Mouse (Mus musculus): Measurements from ENCODE around the gene Nwd2. TPM values are rescaled to one million over a fixed set of nuclear protein-coding genes. Genes with fewer than 3 reads are reported as not detected.

Nwd2 gene
- polyA plus RNA-seq, 1 experiment from 2014 or later, result 16.6 TPM

- H3K4me1 ChIP-seq (replicated peaks), result no peaks in the 10 kb centered on the region
- H3K27ac ChIP-seq (replicated peaks), result no peak overlapping the region
- no peak overlapping the region for H3K4me2 ChIP-seq
- 93% methylated on average over 5 of the region's 5 CpGs for WGBS
- no peak overlapping the region for H3K9ac ChIP-seq
- no peaks in the 10 kb centered on the region for H3K9me3 ChIP-seq
- no peaks in the 10 kb centered on the region for H3K36me3 ChIP-seq
- no peak overlapping the region for H3K4me3 ChIP-seq
- H3K27me3 ChIP-seq, result no peaks in the 10 kb centered on the region
- no peak for ATAC-seq (ENCODE audit: low read depth)
These were observed 172.3 kb downstream of the Nwd2 start for GRCm38 (mm10) chr5:63821176-63821575.

DNA sequence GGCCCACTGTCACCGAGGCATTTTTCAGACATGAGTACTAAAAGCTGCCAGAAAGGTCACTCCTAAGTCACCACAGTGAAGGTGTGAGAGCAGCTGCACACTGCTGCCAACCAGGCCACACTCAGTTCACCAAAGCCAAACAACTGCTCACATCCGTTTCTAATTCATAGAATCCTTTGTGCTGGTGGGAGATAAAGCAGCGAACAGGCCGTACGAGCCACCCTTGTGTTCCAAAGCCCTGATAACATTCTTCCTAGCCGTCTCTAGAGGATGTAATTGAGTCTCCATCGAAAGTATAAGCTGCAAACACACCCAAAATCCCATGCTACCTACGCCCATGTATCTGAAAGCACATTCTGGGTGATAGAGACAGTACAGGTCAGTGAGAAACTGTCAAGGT is 173.0 kb downstream of the Nwd2 start:
- no peak overlapping the region for H3K4me2 ChIP-seq
- H3K27ac ChIP-seq (replicated peaks), result no peak overlapping the region
- WGBS, result 79% methylated on average over 8 of the region's 8 CpGs
- H3K36me3 ChIP-seq, result no peaks in the 10 kb centered on the region
- no peaks in the 10 kb centered on the region for H3K9me3 ChIP-seq
- H3K4me3 ChIP-seq, result no peak overlapping the region
- H3K27me3 ChIP-seq, result no peaks in the 10 kb centered on the region
- no peak overlapping the region for H3K9ac ChIP-seq
- ATAC-seq (ENCODE audit: low read depth), result no peak
- H3K4me1 ChIP-seq (replicated peaks), result no peaks in the 10 kb centered on the region

DNA sequence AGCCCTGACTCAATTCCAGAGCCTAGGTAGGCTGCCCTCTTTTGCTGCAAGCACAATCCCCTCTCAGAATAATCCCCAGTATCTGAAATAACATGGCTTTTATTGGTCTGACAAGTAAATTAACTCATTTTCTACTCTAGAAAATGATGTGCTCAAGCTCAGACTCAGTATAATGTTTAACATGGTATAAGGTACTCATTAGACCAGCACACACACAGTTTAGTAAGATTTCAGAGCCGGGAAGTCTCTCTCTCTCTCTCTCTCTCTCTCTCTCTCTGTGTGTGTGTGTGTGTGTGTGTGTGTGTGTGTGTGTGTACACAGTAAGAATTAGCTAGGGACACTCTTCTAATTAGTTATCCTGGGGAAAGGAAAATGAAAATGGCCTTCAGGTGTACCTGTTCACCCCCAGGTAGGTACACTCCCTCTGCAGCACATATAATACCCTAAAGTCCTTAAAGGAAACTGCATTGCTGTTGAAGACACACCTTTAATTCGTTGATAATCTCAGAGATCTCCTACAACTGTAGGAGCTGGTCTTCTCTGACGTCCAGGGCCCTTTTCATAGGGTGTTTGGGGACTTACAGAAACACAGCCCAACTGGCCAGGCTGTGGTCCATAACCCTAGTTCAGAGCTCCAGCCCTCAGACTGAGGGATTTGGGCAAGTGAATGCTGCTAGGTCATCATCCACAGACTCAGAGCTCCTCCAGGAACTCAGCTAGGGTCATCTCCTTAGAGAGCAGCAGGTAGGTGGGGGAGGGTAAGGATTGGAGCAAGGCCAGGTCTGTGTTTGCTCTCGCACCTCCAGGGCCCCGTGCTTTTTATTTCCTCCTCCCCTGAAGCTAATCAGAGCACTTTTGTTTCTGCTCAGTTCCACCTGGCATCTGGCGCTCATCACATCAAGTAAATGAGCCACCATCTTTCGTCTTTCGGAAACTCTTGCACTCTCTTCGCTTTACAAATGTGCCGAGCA is 174.7 kb downstream of the Nwd2 start:
- 0 out of 2 replicates have a peak, but pooled peaks cover 4% of the 10 kb centered on the region for H3K4me1 ChIP-seq (replicated peaks)
- no peak overlapping the region for H3K4me3 ChIP-seq
- ATAC-seq (ENCODE audit: low read depth), result no peak
- H3K27me3 ChIP-seq, result no peaks in the 10 kb centered on the region
- H3K9ac ChIP-seq, result no peak overlapping the region
- H3K9me3 ChIP-seq, result no peaks in the 10 kb centered on the region
- H3K27ac ChIP-seq (replicated peaks), result no peak overlapping the region
- no peak overlapping the region for H3K4me2 ChIP-seq
- WGBS, result 77% methylated on average over 10 of the region's 10 CpGs
- no peaks in the 10 kb centered on the region for H3K36me3 ChIP-seq

GRCm38 (mm10) chr5:63824599-63825350 is 175.9 kb downstream of the Nwd2 start:
- no peaks in the 10 kb centered on the region for H3K36me3 ChIP-seq
- no peak overlapping the region for H3K4me2 ChIP-seq
- ATAC-seq (ENCODE audit: low read depth), result no peak
- H3K27me3 ChIP-seq, result no peaks in the 10 kb centered on the region
- no peak overlapping the region for H3K4me3 ChIP-seq
- no peaks in the 10 kb centered on the region for H3K9me3 ChIP-seq
- H3K4me1 ChIP-seq (replicated peaks), result 0 out of 2 replicates have a peak, but pooled peaks cover 4% of the 10 kb centered on the region
- no peak overlapping the region for H3K9ac ChIP-seq
- no peak overlapping the region for H3K27ac ChIP-seq (replicated peaks)
- 91% methylated on average over 8 of the region's 8 CpGs for WGBS

DNA sequence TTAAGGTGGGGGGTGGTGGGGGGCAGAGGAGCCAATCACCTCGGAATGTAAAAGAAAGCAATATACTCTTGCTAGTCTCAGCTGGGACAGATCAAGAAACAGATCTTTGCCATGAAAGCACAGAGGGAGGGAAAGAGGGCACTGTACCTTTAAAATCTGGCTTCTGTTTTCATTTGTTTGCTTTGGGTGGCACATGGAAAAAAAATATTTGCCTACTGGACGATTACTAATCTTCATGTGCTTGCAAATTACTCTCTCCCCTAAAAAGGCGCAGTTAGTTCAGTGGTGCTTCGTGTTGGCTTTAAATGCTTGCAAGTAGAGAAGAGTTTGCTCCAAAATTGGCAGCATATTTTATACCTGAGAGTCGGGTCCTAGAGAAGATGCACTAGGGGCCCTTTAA is 177.0 kb downstream of the Nwd2 start:
- H3K4me3 ChIP-seq, result no peak overlapping the region
- 0 out of 2 replicates have a peak, but pooled peaks cover 4% of the 10 kb centered on the region for H3K4me1 ChIP-seq (replicated peaks)
- 83% methylated on average over 5 of the region's 5 CpGs for WGBS
- H3K9me3 ChIP-seq, result no peaks in the 10 kb centered on the region
- H3K27ac ChIP-seq (replicated peaks), result no peak overlapping the region
- H3K36me3 ChIP-seq, result no peaks in the 10 kb centered on the region
- H3K27me3 ChIP-seq, result no peaks in the 10 kb centered on the region
- ATAC-seq (ENCODE audit: low read depth), result no peak
- no peak overlapping the region for H3K9ac ChIP-seq
- no peak overlapping the region for H3K4me2 ChIP-seq

DNA sequence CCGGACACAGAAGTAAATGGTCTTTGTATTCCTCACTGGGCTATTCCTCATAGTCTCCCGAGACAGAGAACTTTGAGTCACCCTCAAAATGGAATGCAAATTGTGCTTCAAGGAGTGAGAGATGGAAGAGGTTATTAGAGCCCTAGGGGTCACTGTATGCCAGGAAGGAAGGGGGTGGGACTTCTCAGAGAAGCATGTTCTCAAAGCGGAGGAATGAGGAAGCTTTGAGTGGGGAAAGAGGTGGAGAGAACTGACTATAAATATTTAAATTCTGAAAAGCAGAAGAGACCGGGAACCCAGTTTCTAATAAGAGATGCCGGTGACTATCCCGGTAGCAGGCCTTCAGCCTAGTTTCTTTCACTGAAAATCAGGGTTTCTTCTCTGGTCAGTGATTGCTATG is 178.1 kb downstream of the Nwd2 start:
- no peak overlapping the region for H3K4me3 ChIP-seq
- no peak overlapping the region for H3K4me2 ChIP-seq
- no peaks in the 10 kb centered on the region for H3K27me3 ChIP-seq
- no peaks in the 10 kb centered on the region for H3K36me3 ChIP-seq
- no peak for ATAC-seq (ENCODE audit: low read depth)
- H3K9ac ChIP-seq, result no peak overlapping the region
- no peak overlapping the region for H3K27ac ChIP-seq (replicated peaks)
- 75% methylated on average over 6 of the region's 6 CpGs for WGBS
- 0 out of 2 replicates have a peak, but pooled peaks cover 4% of the 10 kb centered on the region for H3K4me1 ChIP-seq (replicated peaks)
- no peaks in the 10 kb centered on the region for H3K9me3 ChIP-seq

DNA sequence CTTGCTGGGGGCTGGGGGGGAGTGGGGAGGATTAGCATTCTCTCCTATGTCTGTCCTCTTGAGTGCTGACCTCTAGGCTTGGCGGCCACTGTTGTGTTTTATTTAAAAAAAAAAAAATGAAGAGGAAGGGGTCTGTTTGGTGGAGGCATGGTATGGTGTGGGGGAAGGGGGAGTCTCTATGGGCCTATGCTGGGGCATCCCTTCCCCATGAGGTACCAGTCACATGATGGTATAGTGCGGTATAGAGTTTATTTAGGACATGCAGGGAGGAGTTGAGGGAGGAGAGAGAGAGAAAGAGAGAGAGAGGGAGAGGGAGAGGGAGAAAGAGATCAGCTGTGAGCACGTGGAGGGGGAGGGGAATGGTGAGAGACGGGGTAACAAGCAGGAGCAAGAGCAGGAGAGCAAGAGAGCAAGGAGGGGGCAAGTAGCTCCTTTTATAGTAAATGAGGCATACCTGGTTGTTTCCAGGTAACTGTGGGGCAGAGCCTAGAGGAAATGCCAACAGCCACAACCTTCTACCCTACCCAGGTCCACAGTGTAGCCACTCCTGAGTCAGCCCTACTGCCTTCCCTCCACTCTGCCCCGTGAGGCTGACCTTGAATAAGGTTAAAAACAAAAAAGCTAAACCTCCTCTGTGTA is 178.6 kb downstream of the Nwd2 start:
- no peak overlapping the region for H3K27ac ChIP-seq (replicated peaks)
- H3K4me2 ChIP-seq, result no peak overlapping the region
- WGBS, result 61% methylated on average over 5 of the region's 5 CpGs
- ATAC-seq (ENCODE audit: low read depth), result no peak
- no peaks in the 10 kb centered on the region for H3K27me3 ChIP-seq
- H3K4me1 ChIP-seq (replicated peaks), result 0 out of 2 replicates have a peak, but pooled peaks cover 4% of the 10 kb centered on the region
- H3K9me3 ChIP-seq, result no peaks in the 10 kb centered on the region
- no peak overlapping the region for H3K9ac ChIP-seq
- no peaks in the 10 kb centered on the region for H3K36me3 ChIP-seq
- H3K4me3 ChIP-seq, result no peak overlapping the region

GRCm38 (mm10) chr5:63828380-63829185 is 179.7 kb downstream of the Nwd2 start:
- H3K36me3 ChIP-seq, result no peaks in the 10 kb centered on the region
- no peak overlapping the region for H3K27ac ChIP-seq (replicated peaks)
- no peak overlapping the region for H3K4me2 ChIP-seq
- H3K27me3 ChIP-seq, result no peaks in the 10 kb centered on the region
- no peak for ATAC-seq (ENCODE audit: low read depth)
- 0 out of 2 replicates have a peak, but pooled peaks cover 4% of the 10 kb centered on the region for H3K4me1 ChIP-seq (replicated peaks)
- no peak overlapping the region for H3K4me3 ChIP-seq
- H3K9me3 ChIP-seq, result no peaks in the 10 kb centered on the region
- no peak overlapping the region for H3K9ac ChIP-seq
- WGBS, result 87% methylated on average over 10 of the region's 10 CpGs

DNA sequence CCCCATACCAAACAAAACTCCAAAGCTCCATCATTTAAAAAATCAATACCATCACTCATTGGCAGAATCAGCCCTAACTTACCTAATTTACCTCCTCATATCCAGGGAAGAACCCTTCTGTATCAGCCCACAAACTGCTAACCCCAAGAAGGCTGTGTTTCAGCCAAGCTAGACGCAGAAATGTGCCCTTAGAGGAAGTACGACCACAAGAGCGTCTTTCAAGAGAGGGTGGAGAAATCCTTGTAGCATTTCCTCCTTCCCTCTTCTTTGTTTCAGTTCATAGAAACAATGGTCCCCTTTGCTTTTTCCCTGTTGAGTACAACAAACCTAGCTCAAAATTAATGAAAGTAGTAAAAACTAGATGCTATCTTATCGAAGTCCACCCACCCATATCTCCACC is 182.2 kb downstream of the Nwd2 start:
- H3K9me3 ChIP-seq, result no peaks in the 10 kb centered on the region
- H3K4me2 ChIP-seq, result no peak overlapping the region
- no peaks in the 10 kb centered on the region for H3K27me3 ChIP-seq
- no peak overlapping the region for H3K27ac ChIP-seq (replicated peaks)
- 0 out of 2 replicates have a peak, but pooled peaks cover 4% of the 10 kb centered on the region for H3K4me1 ChIP-seq (replicated peaks)
- WGBS, result 89% methylated on average over 4 of the region's 4 CpGs
- no peak overlapping the region for H3K4me3 ChIP-seq
- no peak for ATAC-seq (ENCODE audit: low read depth)
- no peak overlapping the region for H3K9ac ChIP-seq
- no peaks in the 10 kb centered on the region for H3K36me3 ChIP-seq

DNA sequence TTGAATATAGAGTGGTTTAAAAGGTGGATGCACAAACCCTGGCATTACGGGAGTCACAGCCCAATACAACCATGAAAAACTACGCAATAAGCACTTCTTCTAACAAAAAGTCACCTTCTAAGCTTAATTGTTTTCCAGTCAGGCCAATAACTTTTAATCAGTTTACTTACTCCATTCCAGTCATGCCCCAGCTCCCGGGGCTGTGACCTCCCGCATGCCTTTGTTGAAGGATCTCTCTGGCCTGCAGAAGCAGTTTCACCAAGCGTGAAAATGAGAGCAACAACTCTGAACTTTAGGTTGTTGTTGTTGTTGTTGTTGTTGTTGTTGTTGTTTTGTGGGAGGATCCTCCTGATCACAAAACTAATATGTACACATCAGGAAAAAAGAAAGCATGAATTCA is 185.1 kb downstream of the Nwd2 start:
- H3K4me2 ChIP-seq, result no peak overlapping the region
- H3K4me1 ChIP-seq (replicated peaks), result no peaks in the 10 kb centered on the region
- no peak overlapping the region for H3K27ac ChIP-seq (replicated peaks)
- WGBS, result 68% methylated on average over 5 of the region's 5 CpGs
- no peak overlapping the region for H3K9ac ChIP-seq
- no peaks in the 10 kb centered on the region for H3K36me3 ChIP-seq
- ATAC-seq (ENCODE audit: low read depth), result no peak
- H3K9me3 ChIP-seq, result no peaks in the 10 kb centered on the region
- no peaks in the 10 kb centered on the region for H3K27me3 ChIP-seq
- no peak overlapping the region for H3K4me3 ChIP-seq

DNA sequence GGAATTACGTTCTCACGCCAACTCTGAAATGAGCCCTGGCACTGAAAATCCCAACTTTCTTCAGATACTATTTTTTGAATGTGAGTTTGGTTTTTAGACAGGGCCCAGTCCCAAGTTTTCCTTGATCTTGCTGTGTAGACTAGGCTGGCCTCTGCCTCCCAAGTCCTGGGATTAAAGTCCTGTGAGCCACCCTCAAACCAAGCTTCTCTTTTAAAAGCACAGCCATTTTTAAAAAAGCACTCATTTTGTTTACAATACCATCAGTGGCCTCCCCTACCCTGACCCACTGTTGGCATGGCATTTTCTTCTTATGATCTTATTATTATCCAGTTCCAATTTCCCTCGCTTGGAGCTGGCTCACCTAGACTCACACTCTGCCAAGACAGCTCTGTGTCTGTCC is 185.5 kb downstream of the Nwd2 start:
- ATAC-seq (ENCODE audit: low read depth), result no peak
- Histone ChIP-seq H3K27ac (replicated peaks) (no peak overlapping the region), H3K9ac (no peak overlapping the region), H3K4me1 (replicated peaks) (no peaks in the 10 kb centered on the region), H3K4me3 (no peak overlapping the region), H3K4me2 (no peak overlapping the region), H3K36me3 (no peaks in the 10 kb centered on the region), H3K9me3 (no peaks in the 10 kb centered on the region), H3K27me3 (no peaks in the 10 kb centered on the region)
- WGBS, result 87% methylated on average over 3 of the region's 3 CpGs

Measured in neural tube, embryonic 13.5 days (tissue).